Mouse (Mus musculus): ENCODE data around the gene Cep128. TPM values are rescaled to one million over a fixed set of nuclear protein-coding genes. Genes with fewer than 3 reads are reported as not detected.

The Cep128 gene
- polyA plus RNA-seq, 1 experiment from 2014 or later = 10.2 TPM

- Histone ChIP-seq H3K4me1 (no peaks in the 10 kb centered on the region), H3K4me3 (no peak overlapping the region), H3K9me3 (replicated peaks) (no peaks in the 10 kb centered on the region), H3K36me3 (no peaks in the 10 kb centered on the region), H3K27ac (no peak overlapping the region), H3K27me3 (ENCODE audit: low read depth, poor library complexity, severe bottlenecking) (no peaks in the 10 kb centered on the region)
- 88% methylated on average over 4 of the region's 4 CpGs for WGBS
- DNase-seq (ENCODE audit: low spot score) = no peak
Observed at GRCm38 (mm10) chr12:91063337-91064015, 320.7 kb downstream of the Cep128 start.

GRCm38 (mm10) chr12:91062681-91063080 lies 321.5 kb downstream of the Cep128 start:
- H3K4me3 ChIP-seq = no peak overlapping the region
- WGBS = 91% methylated on average over 4 of the region's 4 CpGs
- no peaks in the 10 kb centered on the region for H3K27me3 ChIP-seq (ENCODE audit: low read depth, poor library complexity, severe bottlenecking)
- H3K4me1 ChIP-seq = no peaks in the 10 kb centered on the region
- H3K36me3 ChIP-seq = no peaks in the 10 kb centered on the region
- H3K27ac ChIP-seq = no peak overlapping the region
- no peak for DNase-seq (ENCODE audit: low spot score)
- no peaks in the 10 kb centered on the region for H3K9me3 ChIP-seq (replicated peaks)

GRCm38 (mm10) chr12:91059704-91060318 lies 324.4 kb downstream of the Cep128 start:
- H3K9me3 ChIP-seq (replicated peaks) = no peaks in the 10 kb centered on the region
- H3K36me3 ChIP-seq = no peaks in the 10 kb centered on the region
- H3K4me1 ChIP-seq = no peaks in the 10 kb centered on the region
- no peak overlapping the region for H3K4me3 ChIP-seq
- WGBS = 86% methylated on average over 12 of the region's 12 CpGs
- no peak for DNase-seq (ENCODE audit: low spot score)
- H3K27me3 ChIP-seq (ENCODE audit: low read depth, poor library complexity, severe bottlenecking) = no peaks in the 10 kb centered on the region
- no peak overlapping the region for H3K27ac ChIP-seq

GRCm38 (mm10) chr12:91056885-91057284 lies 327.3 kb downstream of the Cep128 start:
- no peak for DNase-seq (ENCODE audit: low spot score)
- no peak overlapping the region for H3K27ac ChIP-seq
- no peak overlapping the region for H3K4me3 ChIP-seq
- H3K27me3 ChIP-seq (ENCODE audit: low read depth, poor library complexity, severe bottlenecking) = no peaks in the 10 kb centered on the region
- no peaks in the 10 kb centered on the region for H3K36me3 ChIP-seq
- WGBS = 91% methylated on average over 10 of the region's 10 CpGs
- no peaks in the 10 kb centered on the region for H3K9me3 ChIP-seq (replicated peaks)
- H3K4me1 ChIP-seq = no peaks in the 10 kb centered on the region

GRCm38 (mm10) chr12:91052301-91052700 lies 331.9 kb downstream of the Cep128 start:
- DNase-seq (ENCODE audit: low spot score) = no peak
- no peaks in the 10 kb centered on the region for H3K4me1 ChIP-seq
- no peak overlapping the region for H3K27ac ChIP-seq
- WGBS = 87% methylated on average over 3 of the region's 3 CpGs
- no peaks in the 10 kb centered on the region for H3K9me3 ChIP-seq (replicated peaks)
- no peak overlapping the region for H3K4me3 ChIP-seq
- H3K36me3 ChIP-seq = no peaks in the 10 kb centered on the region
- H3K27me3 ChIP-seq (ENCODE audit: low read depth, poor library complexity, severe bottlenecking) = no peaks in the 10 kb centered on the region

GRCm38 (mm10) chr12:91050593-91051325 lies 333.4 kb downstream of the Cep128 start:
- Histone ChIP-seq H3K27me3 (ENCODE audit: low read depth, poor library complexity, severe bottlenecking) (no peaks in the 10 kb centered on the region), H3K9me3 (replicated peaks) (no peaks in the 10 kb centered on the region), H3K27ac (no peak overlapping the region), H3K4me3 (no peak overlapping the region), H3K36me3 (no peaks in the 10 kb centered on the region), H3K4me1 (no peaks in the 10 kb centered on the region)
- WGBS = 92% methylated on average over 9 of the region's 9 CpGs
- no peak for DNase-seq (ENCODE audit: low spot score)

GRCm38 (mm10) chr12:91041363-91041762 lies 342.8 kb downstream of the Cep128 start:
- no peaks in the 10 kb centered on the region for H3K27me3 ChIP-seq (ENCODE audit: low read depth, poor library complexity, severe bottlenecking)
- H3K4me1 ChIP-seq = no peaks in the 10 kb centered on the region
- no peak overlapping the region for H3K4me3 ChIP-seq
- H3K36me3 ChIP-seq = no peaks in the 10 kb centered on the region
- no peaks in the 10 kb centered on the region for H3K9me3 ChIP-seq (replicated peaks)
- DNase-seq (ENCODE audit: low spot score) = no peak
- H3K27ac ChIP-seq = no peak overlapping the region
- 93% methylated on average over 4 of the region's 4 CpGs for WGBS

GRCm38 (mm10) chr12:91040267-91040905 lies 343.8 kb downstream of the Cep128 start:
- no peaks in the 10 kb centered on the region for H3K27me3 ChIP-seq (ENCODE audit: low read depth, poor library complexity, severe bottlenecking)
- no peaks in the 10 kb centered on the region for H3K36me3 ChIP-seq
- no peak for DNase-seq (ENCODE audit: low spot score)
- 82% methylated on average over 7 of the region's 7 CpGs for WGBS
- no peaks in the 10 kb centered on the region for H3K4me1 ChIP-seq
- no peak overlapping the region for H3K27ac ChIP-seq
- H3K9me3 ChIP-seq (replicated peaks) = no peaks in the 10 kb centered on the region
- no peak overlapping the region for H3K4me3 ChIP-seq

- Histone ChIP-seq H3K9me3 (replicated peaks) (no peaks in the 10 kb centered on the region), H3K4me3 (no peak overlapping the region), H3K27ac (no peak overlapping the region), H3K36me3 (no peaks in the 10 kb centered on the region), H3K4me1 (no peaks in the 10 kb centered on the region), H3K27me3 (ENCODE audit: low read depth, poor library complexity, severe bottlenecking) (no peaks in the 10 kb centered on the region)
- no peak for DNase-seq (ENCODE audit: low spot score)
- 88% methylated on average over 5 of the region's 5 CpGs for WGBS
Observed at GRCm38 (mm10) chr12:91029116-91029515, 355.1 kb downstream of the Cep128 start.

GRCm38 (mm10) chr12:91027681-91028080 lies 356.5 kb downstream of the Cep128 start:
- H3K36me3 ChIP-seq = no peaks in the 10 kb centered on the region
- WGBS = 92% methylated on average over 9 of the region's 9 CpGs
- no peak for DNase-seq (ENCODE audit: low spot score)
- no peaks in the 10 kb centered on the region for H3K9me3 ChIP-seq (replicated peaks)
- H3K27me3 ChIP-seq (ENCODE audit: low read depth, poor library complexity, severe bottlenecking) = no peaks in the 10 kb centered on the region
- H3K4me3 ChIP-seq = no peak overlapping the region
- no peaks in the 10 kb centered on the region for H3K4me1 ChIP-seq
- H3K27ac ChIP-seq = no peak overlapping the region

GRCm38 (mm10) chr12:91027100-91027499 lies 357.1 kb downstream of the Cep128 start:
- H3K9me3 ChIP-seq (replicated peaks) = no peaks in the 10 kb centered on the region
- whole genome bisulfite sequencing = 91% methylated on average over 4 of the region's 4 CpGs
- no peak overlapping the region for H3K4me3 ChIP-seq
- no peaks in the 10 kb centered on the region for H3K4me1 ChIP-seq
- H3K27me3 ChIP-seq (ENCODE audit: low read depth, poor library complexity, severe bottlenecking) = no peaks in the 10 kb centered on the region
- H3K36me3 ChIP-seq = no peaks in the 10 kb centered on the region
- no peak overlapping the region for H3K27ac ChIP-seq
- no peak for DNase-seq (ENCODE audit: low spot score)

GRCm38 (mm10) chr12:91015075-91015474 lies 369.1 kb downstream of the Cep128 start:
- Histone ChIP-seq H3K4me3 (no peak overlapping the region), H3K36me3 (no peaks in the 10 kb centered on the region), H3K27ac (no peak overlapping the region), H3K4me1 (no peaks in the 10 kb centered on the region), H3K9me3 (replicated peaks) (no peaks in the 10 kb centered on the region), H3K27me3 (ENCODE audit: low read depth, poor library complexity, severe bottlenecking) (no peaks in the 10 kb centered on the region)
- 75% methylated on average over 6 of the region's 6 CpGs for WGBS
- no peak for DNase-seq (ENCODE audit: low spot score)

- 87% methylated on average over 6 of the region's 6 CpGs for WGBS
Observed at GRCm38 (mm10) chr12:91013043-91013442, 371.2 kb downstream of the Cep128 start.

More at GRCm38 (mm10) chr12:91013043-91013442, 371.2 kb downstream of the Cep128 start:
- Histone ChIP-seq H3K9me3 (replicated peaks) (no peaks in the 10 kb centered on the region), H3K27ac (no peak overlapping the region), H3K4me3 (no peak overlapping the region), H3K27me3 (ENCODE audit: low read depth, poor library complexity, severe bottlenecking) (no peaks in the 10 kb centered on the region), H3K4me1 (no peaks in the 10 kb centered on the region), H3K36me3 (no peaks in the 10 kb centered on the region)
- no peak for DNase-seq (ENCODE audit: low spot score)

Data from limb, embryonic 10.5 days (tissue).